Mouse (Mus musculus): ENCODE measurements around the gene Slc26a10. TPM values are rescaled to one million over a fixed set of nuclear protein-coding genes. Genes with fewer than 3 reads are reported as not detected.

Slc26a10 gene
- total RNA-seq, 2 experiments from 2014 or later, result 1.1 to 1.4 TPM

Other genes with a start within 250 kb of the Slc26a10 start
- 10 to 100 TPM; 69.6 to 75.1 TPM for gene Ctdsp2, start 201.9 kb downstream of the Slc26a10 start, total RNA-seq (2021)
- under 1 TPM; 0.29 to 0.40 TPM for gene Avil, start 179.9 kb downstream of the Slc26a10 start, total RNA-seq (2021)
- gene Tsfm, start 149.8 kb downstream of the Slc26a10 start, total RNA-seq (2021), result 10 to 100 TPM; 27.7 to 28.2 TPM
- gene Mettl1, start 139.2 kb downstream of the Slc26a10 start, total RNA-seq (2021), result 10 to 100 TPM; 10.3 to 11.1 TPM
- under 1 TPM in 1 of 2 experiments, not detected in 1; 0.19 TPM for gene Eef1akmt3, start 139.1 kb downstream of the Slc26a10 start, total RNA-seq (2021)
- gene Cyp27b1, start 132.4 kb downstream of the Slc26a10 start, total RNA-seq (2021), result under 1 TPM; 0.59 to 0.61 TPM
- gene March9, start 120.5 kb downstream of the Slc26a10 start, total RNA-seq (2021), result 10 to 100 TPM; 32.7 to 35.1 TPM
- 100 to 1,000 TPM in 1 of 2 experiments, 10 to 100 TPM in 1; 88.3 to 106 TPM for gene Cdk4, start 117.1 kb downstream of the Slc26a10 start, total RNA-seq (2021)
- gene Tspan31, start 110.4 kb downstream of the Slc26a10 start, total RNA-seq (2021), result 10 to 100 TPM; 67.1 to 74.5 TPM
- gene Agap2, start 105.4 kb downstream of the Slc26a10 start, total RNA-seq (2021), result 100 to 1,000 TPM; 704 to 706 TPM
- 100 to 1,000 TPM; 111 to 116 TPM for gene Os9, start 59.5 kb downstream of the Slc26a10 start, total RNA-seq (2021)
- gene B4galnt1, start 15.4 kb downstream of the Slc26a10 start, total RNA-seq (2021), result 100 to 1,000 TPM; 108 to 110 TPM
- 100 to 1,000 TPM in 1 of 2 experiments, 10 to 100 TPM in 1; 92.9 to 103 TPM for gene Arhgef25, start 9.4 kb upstream of the Slc26a10 start, total RNA-seq (2021)
- gene Dtx3, start 15.1 kb upstream of the Slc26a10 start, total RNA-seq (2021), result 100 to 1,000 TPM; 202 to 203 TPM
- gene Pip4k2c, start 30.9 kb upstream of the Slc26a10 start, total RNA-seq (2021), result 10 to 100 TPM; 63.6 to 78.9 TPM
- 100 to 1,000 TPM; 581 to 593 TPM for gene Kif5a, start 82.7 kb upstream of the Slc26a10 start, total RNA-seq (2021)
- 100 to 1,000 TPM; 308 to 321 TPM for gene Dctn2, start 85.7 kb upstream of the Slc26a10 start, total RNA-seq (2021)
- gene Mbd6, start 108.4 kb upstream of the Slc26a10 start, total RNA-seq (2021), result 10 to 100 TPM; 41.2 to 44.7 TPM
- gene Mars, start 131.1 kb upstream of the Slc26a10 start, total RNA-seq (2021), result 10 to 100 TPM; 59.1 to 61.5 TPM
- 1 to 10 TPM in 1 of 2 experiments, under 1 TPM in 1; 0.66 to 1.2 TPM for gene Arhgap9, start 141.3 kb upstream of the Slc26a10 start, total RNA-seq (2021)
- 1 to 10 TPM; 1.6 to 1.9 TPM for gene Gli1, start 161.3 kb upstream of the Slc26a10 start, total RNA-seq (2021)
- under 1 TPM in 1 of 2 experiments, not detected in 1; 0.13 TPM for gene Inhbe, start 173.8 kb upstream of the Slc26a10 start, total RNA-seq (2021)
- not detected for gene Inhbc, start 189.8 kb upstream of the Slc26a10 start, total RNA-seq (2021)
- gene R3hdm2, start 199.7 kb upstream of the Slc26a10 start, total RNA-seq (2021), result 100 to 1,000 TPM; 333 to 340 TPM